Mouse (Mus musculus): ENCODE measurements around the gene Nsmce1. TPM values are rescaled to one million over a fixed set of nuclear protein-coding genes. Genes with fewer than 3 reads are reported as not detected.

Nsmce1 gene
- total RNA-seq, 1 experiment from 2014 or later = 44.6 TPM

DNA sequence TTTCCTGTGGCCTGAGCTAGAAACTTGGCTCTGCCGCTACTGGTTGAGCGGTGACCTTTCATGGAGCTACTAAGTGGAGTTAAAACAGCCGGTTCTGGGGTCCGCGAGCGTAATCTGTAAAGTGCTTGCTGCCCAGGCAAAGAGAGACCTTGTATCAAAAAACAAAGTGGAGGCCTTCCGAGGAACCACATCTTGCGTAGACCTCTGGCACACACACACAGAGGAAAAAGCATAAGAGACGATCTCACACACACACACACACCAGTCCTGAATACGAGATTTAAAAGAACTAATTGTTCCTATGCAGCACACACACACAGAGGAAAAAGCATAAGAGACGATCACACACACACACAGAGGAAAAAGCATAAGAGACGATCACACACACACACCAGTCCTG is 364 bp upstream of the Nsmce1 start:
- DNase-seq = no peak

DNA sequence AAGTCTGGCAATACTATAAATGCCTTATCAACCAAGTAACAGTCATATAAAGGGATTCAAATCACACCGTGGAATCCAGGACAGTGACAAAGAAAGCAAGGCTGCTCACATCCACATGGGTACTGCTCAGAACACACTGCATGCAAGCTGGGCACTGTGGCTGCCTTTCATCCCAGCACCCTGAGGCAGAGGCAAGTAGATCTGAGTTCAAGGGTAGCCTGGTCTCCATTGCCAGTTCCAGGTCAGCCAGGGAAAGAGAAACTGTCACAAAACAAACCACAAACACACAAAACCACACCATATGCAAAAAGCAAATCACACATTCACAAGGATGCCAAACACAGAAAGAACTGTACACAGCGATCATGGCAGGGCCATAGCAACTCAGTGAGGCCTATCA is 1.8 kb downstream of the Nsmce1 start:
- DNase-seq = no peak

DNA sequence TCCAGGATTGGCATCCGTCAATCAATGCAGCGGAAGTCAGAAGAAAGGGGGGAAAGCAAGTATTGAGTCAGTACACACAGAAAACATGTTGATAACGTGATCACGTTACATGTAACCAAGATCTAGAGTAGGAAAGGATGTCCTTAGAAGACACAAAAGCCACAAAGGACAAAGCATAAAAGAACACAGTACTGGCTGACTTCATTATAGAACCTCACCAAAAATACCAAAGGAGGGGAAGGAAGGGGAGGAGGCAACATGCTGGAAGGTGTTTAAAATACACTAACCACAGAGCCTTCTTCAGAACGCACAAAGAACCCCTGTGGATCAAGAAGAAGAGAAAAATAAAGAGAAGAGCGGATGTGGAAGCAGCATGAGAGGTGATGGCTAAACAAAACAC is 2.7 kb downstream of the Nsmce1 start:
- no peak for DNase-seq

DNA sequence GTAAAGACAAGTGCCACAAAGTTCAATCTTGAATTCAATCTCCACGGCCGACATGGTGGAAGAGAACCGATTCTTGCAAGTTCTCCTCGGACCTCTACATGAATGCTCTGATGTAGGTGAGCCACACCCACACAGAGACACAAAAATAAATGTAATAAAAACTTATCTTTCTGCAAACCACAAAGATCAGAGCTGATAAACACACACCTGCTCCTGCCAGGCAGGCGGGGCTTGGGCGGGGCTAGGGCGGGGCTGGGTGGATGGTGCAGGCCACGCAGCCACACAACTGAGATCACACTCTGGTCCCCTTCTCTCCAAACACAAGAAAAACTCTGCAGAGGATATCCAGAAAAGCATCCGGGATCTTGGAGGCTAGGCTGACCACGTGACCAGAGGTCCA is 4.3 kb downstream of the Nsmce1 start:
- no peak for DNase-seq

DNA sequence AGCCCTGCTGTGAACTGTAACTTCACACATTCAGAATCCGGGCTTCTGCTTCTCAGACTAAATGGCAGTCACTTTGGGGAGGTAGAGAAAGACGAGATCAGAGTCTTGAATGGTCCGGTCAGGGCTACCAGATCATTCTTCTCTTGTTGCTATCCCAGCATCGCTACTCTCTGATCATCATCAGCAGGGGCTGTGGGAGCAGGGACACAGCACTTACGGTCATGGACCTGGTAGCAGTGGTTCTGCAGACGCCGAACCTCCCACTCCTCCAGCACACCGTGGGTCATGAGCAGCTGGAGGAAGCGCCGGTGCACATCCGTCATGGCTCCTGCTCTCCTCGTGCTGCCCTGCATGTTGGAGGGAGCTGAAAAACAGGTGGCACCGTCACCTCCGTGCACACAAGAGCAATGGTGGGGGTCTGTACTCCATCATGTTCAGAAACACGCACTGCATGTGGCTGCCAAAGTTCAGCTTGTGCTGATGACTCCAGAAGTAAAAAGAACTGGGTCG is 5.2 kb downstream of the Nsmce1 start:
- DNase-seq = no peak

DNA sequence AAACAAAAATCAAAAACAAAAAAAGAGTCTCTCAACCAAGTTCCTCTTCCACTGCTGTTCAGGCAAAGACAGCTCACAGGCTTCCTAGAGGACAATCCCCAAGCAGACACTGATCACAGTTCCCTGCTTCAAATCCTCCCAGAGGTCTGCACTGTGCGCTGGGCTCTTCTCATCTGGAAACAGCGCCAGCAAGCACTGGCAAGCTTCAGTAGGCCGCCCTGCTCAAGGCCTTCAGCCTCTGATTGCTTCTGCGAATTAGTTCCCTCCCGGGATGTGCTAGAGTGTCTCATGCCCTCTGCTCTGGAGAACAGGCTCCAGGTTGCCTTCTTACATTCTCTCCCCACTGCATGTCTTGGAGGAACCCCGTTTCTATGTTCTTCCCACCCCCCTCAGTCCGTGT is 6.6 kb downstream of the Nsmce1 start:
- peak; percentile 52 for DNase-seq

DNA sequence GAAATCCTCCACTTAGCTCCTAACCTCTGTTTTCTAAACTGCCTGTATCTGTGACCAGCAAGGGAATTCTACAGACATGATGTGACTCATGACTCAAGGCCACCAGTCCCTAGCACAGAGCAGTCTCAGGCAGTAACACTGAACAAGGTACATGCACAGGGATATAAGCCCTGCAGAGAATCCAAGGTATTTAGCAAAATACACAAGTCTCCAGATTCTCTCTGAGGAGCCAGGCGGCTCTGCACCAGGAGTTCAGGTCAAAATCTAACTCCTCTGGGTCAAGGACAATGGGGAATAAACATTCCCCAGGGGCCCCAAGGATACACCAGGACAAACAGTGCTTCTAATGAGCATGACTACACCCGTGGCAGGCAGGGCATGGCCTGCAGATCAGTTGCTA is 8.5 kb downstream of the Nsmce1 start:
- peak; percentile 43 for DNase-seq

DNA sequence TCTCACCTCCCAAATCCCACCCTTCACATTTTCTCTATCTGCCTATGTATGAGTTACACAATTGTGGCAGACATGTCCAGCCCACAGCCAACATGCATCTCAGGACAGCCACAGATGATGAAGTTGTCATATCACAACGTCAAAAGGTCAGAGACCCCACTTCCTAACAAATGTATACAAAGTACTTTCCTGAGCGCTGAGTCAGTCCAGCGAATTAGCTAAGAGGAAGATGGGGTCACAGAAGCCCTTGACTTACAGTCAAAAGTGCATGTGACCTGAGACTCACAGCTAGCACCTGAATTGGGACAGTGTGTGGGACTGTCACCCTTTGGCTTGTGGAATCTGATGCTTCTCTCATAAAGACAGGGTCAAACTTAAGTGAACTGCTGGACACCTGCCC is 9.1 kb downstream of the Nsmce1 start:
- DNase-seq = no peak

DNA sequence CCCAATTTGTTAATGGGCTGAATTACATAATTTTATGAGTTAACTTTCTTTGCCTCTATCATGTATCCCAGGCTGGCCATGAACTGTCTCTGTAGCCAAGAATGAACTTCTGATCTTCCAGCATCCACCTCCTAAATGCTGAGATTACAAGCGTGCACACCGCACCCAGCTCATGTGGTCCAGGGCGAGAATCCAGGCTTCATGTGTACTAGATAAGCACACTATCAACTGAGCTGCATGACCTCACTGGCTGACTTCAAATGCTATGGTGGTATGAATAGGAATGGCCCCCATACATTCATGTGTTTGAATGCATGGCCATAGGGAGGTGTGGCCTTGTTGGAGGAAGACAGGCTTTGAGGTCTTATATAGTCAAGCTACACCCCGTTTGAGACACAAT is 10.9 kb downstream of the Nsmce1 start:
- no peak for DNase-seq

DNA sequence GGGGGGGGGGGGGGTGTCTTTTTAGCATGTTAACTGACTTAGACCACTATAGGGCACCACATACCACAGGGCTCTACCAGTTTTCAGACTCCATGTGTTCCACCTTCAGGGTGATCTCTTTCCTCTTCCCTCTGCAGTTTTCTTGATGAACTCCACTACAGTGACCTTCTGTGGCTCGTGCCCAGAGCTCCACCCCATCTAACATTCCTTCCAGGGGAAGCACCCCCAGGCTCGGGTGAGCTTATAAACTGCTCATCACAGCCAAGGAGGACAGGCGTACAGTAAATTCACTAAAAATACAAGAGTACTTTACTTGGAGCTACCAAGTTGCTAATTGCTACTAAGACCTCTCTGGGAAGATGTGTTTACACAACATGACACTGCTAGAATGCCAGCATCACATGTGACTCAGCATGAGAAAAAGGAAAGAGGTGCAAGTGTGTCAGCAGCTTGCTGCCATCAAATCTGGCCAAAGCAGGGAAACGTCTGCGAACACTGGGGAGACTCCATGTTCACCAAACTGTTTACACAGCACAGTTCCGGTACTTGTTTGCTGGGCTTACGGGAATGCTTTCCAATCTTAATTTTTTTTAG is 12.9 kb downstream of the Nsmce1 start:
- DNase-seq = peak; percentile 62

DNA sequence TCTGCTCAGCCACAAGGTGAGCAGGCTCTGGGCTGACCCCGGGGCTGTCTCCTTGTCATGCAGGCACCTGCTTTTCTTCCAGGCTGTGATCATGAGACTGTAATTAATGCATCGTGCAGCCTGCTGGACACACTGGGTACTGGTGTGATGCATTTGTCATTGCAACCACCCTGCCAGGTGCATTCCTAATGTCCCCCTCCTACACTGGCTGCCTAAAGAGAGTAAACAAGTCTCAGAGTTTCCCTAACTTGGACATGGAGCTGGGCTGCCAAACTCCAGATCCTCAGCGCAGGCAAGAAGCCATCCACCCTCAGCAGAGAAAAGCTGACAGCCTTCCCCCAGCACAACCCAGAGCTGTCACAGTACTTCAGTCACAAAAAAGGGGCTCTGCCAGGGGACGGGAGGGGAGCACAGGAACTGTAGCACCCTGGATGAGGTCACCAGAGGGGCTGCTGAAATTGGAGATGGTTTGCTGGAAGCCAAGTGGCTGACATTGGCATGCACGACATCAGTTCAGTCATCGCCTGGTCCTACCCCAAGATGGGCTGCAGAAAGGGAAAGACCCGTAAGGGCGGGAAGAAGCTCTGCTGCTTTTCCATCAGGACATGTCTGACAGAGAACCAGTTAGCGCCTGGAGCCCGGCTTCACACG is 15.7 kb downstream of the Nsmce1 start:
- DNase-seq = no peak

DNA sequence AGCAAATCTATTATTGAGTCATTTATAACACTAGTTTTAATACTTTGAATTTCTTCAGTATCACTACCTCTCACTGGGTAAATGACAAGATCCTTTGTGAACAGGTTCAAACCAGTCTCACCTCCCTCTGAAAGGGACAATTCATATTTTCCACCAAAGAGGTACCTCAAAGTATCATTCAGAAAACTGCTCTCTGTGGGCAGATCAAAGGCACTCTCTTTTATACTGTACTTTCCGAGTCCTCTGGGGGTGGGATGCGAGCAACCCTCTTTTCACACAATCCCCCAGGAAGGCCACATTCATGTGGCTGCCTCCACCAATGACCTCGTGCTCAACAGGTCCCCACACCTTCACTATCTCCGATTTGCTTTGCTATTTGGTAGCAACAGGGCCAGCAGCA is 16.9 kb downstream of the Nsmce1 start:
- no peak for DNase-seq

DNA sequence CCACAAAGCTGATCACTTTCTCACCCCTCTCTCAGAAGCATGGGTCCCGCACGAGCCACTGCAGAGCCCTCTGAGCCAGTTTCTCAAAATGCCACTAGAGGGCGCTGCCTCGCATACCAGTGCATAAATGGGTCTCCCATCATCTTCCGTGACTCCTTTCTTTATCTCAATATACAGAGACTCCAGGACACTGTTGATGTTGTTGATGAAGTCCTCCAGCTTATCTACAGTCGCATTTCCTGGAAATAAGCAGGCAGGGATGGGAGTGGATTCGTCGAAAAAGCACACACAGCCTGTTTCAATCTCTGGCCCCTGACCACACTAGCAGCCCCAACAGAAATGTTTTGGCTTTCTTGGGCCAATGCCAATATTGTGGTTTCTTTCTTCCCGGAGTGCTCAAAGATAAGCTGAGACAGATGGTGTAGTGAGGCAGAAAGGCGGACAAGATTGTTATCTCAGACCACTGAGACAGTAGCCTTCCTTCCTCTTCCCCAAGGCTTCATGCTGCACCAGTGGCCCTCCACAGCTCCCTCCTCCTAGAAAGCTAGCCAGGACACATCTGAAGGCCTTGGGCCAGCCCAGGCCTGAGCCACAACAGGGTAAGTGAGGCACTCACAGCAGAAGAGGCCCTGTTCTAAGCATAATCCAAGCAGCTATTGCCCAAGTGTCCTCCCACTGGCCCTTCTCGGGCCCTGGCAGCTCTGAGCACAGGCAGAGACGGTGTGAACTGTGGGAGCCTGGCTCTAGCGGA is 19.2 kb downstream of the Nsmce1 start:
- DNase-seq = peak; percentile 90

DNA sequence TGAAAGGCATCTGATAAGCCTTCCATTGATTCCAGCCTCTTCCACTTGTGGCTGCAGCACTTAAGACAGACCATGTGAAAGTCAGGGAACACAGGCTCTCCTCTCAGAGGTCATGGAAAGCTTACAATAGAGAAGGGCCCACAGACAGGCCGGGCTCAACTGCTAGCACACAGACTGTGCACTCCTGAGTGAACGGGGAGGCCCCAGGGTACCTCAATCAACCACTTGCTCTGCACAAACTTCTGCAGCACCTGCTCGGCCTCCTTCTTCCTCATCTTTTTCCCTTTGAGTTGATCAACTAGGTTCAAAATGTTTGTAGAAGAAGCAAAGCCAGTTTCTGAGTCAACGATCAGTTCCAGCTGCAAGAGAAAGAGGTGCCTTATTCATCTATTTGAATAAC is 20.5 kb downstream of the Nsmce1 start:
- DNase-seq = no peak

DNA sequence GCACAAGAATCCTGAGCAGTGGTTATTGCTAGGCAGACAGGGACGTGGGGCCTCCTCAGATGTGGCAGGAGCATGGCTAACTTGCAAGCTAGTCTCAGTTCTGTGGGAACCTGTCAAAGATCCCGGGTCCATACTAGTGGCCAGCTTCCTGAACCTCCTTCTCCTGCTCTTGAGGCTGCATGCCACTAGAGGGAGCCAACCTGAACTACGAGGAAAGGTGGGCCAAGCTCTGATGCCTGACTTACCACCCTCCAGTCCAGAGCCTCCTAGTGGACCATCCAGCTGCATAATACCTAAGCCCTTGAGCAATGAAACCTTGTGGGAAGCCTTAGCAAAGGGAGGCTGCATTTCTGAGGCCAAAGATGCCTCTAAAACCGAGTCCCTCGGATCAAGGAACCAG is 21.5 kb downstream of the Nsmce1 start:
- peak; percentile 83 for DNase-seq

DNA sequence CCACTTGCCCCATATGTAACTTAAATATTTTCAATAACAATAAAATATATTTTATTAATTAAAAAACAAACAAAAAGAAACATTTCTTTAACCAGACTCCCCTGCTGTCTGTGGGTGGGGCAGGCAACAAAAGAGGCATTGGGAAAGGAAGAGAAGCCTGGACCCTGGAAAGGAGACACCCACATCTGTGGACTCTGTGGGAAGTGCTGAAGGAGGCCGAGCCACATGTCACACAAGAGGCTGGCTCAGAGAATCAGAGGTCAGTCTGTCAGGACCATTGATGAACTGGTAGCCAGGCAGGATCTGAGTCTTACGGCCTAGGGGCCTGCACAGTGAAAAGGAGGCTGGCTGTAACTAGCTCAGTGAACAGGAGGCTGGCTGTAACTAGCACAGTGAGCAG is 29.2 kb downstream of the Nsmce1 start:
- DNase-seq = no peak

DNA sequence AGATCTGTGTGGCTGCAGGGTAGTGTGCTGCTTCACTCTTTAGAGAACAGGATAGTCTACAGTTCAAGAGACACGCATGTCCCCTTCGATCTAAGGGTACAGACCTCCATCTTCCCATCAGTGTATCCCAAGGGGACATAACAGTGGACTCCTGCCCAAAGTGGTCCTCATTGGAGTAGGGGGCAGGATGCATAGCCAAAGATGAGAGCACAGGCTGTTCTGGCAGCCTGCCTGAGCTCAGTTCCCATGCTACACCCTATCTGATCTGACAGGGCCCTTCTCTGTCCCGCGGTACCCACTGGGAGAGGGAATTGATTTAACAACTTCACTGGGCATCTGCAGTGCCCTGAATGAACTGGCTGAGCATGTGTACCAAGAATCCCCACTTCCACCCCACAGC is 37.7 kb downstream of the Nsmce1 start:
- DNase-seq = no peak

DNA sequence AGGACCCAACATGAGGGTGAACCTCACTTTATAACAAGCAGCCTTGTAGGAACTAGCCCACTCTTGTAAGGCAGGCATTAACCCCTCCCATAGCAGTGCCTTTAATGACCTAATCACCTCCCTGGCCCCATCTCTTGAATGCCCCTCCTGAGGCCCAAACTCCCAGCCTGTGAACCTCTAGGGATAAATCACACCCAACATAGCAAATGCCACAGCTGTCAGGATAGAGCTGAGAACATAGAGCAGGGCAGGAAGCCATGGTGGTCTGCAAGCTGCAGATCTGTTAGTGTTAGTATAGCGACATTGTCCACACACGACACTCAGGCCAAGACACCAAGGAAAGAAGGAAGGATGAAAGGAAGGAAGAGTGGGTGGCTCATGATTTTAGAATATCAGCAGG is 40.3 kb downstream of the Nsmce1 start:
- DNase-seq = no peak

DNA sequence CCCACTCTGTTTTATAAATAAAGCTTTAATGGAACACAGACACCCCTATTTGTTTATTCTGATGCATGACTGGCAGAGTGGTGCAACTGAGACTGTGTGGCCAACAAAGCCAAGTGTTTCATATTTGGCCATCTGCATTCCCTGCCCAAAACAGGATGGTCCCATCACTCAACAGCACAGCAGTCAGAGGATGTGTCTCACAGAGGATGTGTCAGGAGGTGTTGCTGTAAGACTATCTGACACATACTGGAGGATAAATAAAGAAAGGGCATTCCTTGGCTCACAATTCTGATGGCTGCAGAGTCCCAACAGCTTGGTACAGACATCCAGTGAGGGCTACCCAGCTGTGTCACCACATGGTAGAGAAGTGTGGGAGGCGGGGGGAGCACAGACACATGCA is 40.7 kb downstream of the Nsmce1 start:
- DNase-seq = no peak

DNA sequence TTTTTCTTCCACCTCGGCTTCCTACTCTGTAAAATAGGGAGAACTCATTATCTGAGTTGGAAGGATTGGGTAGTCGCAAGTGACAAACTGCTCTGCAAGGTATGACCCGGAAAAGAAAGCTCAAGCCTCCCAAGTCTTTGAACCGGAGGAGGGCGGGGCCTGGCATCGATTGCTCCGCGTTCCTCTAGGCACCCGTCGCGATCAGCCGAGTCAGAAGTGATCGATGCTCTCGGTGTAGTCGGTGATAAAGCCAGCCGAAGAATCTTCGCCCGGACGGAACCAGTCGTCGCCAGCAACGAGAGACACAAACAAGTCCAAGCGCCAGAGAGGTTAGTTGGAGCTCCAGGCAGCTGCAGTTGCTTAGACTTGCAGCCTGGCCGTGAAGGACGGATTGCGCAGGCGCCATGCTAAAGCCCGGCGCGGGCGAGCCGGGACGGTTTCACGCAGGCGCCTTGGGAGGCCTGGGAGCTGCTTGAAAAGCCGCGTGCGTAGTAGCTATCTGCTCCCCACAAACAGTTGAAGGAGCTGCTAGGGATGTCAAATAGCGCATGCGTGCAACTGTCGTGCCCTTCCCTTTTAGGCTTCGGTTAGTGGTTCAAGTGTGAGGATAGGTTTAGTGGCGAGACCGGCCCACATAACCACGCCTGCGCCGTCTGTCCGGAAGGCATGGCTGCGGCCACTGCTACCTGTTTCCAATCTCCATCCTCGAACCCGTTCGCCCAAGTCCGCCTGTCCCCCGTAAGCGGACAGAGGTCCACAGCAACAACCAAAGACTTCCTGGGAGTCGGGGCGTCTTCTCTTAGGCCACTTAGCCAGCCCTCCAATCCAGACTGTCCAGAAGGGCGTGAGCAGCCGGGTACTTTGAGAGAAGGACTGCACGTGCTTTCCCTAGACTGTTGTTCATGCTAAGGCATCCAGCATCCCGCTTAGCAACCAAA is 46.7 kb downstream of the Nsmce1 start, which contains the start of gene Kdm8:
Gene Kdm8 (plus strand): TSS at position 213 of the 938 bp plus-strand sequence.
- peak; percentile 95 for DNase-seq

DNA sequence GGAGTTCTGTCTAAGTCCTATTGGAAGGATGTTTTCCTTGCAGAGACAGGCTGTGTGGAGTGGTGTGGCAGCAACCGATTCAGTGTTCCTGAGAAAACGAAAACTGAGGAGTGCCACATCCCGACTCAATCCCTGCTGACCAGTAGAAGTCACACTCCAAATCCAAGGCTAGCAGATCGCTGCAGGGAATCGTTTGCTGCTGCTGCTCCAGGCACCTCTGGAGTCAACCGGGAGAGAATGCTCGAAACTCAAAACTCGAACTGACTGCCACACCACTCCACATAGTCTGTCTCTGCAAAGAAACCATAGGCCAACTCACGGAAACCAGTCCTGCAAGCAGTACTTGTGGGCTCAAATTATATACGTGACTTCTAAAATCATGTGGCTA is 47.3 kb downstream of the Nsmce1 start:
- DNase-seq = peak; percentile 28

DNA sequence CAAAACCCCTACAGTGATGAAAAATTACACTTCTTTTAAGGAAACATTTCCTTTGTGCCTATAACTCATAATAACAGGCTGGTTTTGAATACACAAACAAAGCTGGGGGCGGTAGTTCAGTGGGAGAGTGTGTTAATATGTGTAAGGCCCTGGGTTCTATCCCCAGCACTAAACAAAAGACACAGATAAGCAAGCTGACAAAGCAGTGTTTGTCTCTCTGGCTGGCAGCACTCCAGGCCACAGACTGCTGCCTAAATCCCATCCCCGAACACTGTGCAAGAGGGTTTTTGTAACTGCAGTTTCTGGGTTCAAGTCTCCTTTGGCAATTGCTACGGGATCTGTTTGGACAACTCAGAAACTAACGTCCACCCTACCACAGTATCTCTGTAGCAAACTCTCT is 49.1 kb downstream of the Nsmce1 start:
- no peak for DNase-seq

All from adrenal gland, postnatal 14 days (tissue).